Mouse (Mus musculus): ENCODE data around the gene Spred2.

Gene Spred2

DNA sequence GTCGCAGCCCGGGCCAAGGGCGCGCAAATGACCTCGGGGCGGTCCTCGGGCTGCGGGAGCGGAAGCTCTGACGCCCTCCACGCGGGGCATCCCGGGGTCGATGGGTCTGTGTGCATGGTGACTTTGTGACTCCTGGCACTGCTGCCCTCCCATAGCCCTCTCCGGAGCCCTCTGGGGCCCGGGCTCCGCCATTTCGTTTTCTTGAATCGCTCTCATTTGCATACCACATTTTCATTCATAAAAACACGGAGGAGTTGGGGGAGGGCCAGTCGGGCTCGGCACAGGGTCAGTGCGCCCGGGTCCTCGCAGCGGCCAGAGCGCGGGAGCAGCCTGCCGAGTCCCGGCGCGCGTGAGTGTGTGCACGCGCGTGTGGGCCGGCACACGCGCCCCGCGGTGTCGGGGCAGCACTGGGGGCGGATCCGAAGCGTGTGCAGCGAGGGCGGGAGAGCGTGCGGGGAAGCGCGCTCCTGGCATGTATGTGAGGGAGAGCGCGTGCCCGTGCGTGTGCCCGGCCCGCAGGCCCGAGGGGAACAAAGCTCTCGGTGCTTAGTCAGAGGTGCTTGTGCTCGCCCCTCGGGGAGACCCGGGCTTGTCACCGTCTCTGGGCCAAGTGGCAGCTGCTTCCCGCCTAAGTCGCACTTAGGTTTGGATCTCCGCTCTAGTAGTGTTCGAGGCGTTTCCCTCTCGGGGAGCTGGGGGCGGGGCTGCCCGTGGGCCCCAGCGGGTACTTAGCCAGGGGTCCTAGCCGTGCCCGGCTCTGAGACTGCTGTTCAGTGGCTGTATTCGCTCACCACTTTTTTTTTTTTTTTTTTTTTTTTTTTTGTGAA, 1.2 kb downstream of the Spred2 start:
- peak; percentile 63 for DNase-seq (ENCODE audit: low read depth, low spot score)

GRCm38 (mm10) chr11:19925976-19926842, 2.0 kb downstream of the Spred2 start:
- no peak for DNase-seq (ENCODE audit: low read depth, low spot score)

GRCm38 (mm10) chr11:19926843-19927120, 2.6 kb downstream of the Spred2 start:
- no peak for DNase-seq (ENCODE audit: low read depth, low spot score)

GRCm38 (mm10) chr11:19928633-19929032, 4.5 kb downstream of the Spred2 start:
- no peak for DNase-seq (ENCODE audit: low read depth, low spot score)

- DNase-seq (ENCODE audit: low read depth, low spot score), result no peak
Observed at GRCm38 (mm10) chr11:19929087-19929865, 5.1 kb downstream of the Spred2 start.

GRCm38 (mm10) chr11:19931569-19932230, 7.5 kb downstream of the Spred2 start:
- no peak for DNase-seq (ENCODE audit: low read depth, low spot score)

GRCm38 (mm10) chr11:19932983-19933511, 8.9 kb downstream of the Spred2 start:
- no peak for DNase-seq (ENCODE audit: low read depth, low spot score)

DNA sequence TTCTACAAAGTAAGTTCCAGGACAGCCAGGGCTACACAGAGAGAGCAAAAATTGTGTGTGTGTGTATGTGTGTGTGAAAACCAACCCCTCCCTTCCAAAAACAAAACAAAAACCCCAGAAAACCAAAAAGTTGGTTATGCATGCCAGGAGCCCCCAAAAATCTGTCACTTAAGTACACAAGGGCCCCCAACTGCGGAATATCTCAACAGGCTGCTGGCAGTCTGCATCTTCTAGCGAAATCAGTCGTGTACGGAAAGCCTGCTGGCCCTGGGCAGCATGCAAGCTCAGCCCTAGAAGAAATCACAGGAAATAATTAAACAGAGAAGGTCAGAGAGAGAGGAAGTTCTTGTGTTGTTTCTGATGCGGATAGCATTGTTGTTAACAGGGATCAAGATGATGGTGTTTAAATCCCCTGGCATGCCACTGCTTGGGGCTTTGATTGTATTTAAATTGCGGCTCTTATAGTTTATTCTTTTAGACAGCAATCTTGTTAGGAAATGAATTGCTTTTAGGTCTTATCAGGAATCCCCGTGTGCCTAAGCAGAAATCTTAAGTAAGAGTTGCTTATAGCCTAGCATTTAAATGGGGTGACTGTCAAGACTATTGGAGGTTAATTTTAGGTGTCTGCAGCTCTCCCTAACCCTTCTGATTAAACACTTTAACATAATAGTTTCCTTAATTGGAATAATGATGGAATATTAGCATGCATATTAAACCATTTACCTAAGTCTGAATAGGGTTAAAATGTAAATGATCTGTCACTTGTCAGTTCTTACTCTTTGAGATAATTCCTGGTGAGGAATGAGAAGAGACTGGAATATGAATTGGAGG, 11.6 kb downstream of the Spred2 start:
- no peak for DNase-seq (ENCODE audit: low read depth, low spot score)

DNA sequence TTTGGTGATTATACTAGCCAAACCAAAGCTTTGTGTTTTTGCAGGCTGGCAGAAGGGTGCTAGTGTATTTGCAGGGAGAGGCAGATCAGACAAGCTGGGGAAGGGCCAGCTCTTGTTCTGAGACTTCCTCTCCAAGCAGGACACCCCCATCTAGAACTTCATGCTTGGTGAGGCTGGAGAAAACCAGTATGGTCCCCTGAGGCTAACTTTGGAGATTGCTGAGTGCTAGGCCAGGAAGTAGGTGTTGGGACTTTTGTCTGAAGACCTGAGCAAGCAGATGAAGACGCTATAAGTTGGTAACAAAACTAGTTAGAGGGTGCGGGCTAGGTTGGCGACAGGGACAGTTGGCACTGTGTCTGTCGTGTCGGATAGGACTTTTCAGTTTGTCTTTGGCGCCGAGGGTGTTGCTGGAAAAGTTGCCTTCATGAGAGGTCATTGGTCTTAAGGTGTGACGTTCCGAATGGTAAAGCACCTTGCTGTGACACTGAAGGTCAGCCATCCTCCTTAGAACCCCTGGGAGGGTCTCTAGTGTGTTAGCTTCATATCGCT, 14.4 kb downstream of the Spred2 start:
- no peak for DNase-seq (ENCODE audit: low read depth, low spot score)

DNA sequence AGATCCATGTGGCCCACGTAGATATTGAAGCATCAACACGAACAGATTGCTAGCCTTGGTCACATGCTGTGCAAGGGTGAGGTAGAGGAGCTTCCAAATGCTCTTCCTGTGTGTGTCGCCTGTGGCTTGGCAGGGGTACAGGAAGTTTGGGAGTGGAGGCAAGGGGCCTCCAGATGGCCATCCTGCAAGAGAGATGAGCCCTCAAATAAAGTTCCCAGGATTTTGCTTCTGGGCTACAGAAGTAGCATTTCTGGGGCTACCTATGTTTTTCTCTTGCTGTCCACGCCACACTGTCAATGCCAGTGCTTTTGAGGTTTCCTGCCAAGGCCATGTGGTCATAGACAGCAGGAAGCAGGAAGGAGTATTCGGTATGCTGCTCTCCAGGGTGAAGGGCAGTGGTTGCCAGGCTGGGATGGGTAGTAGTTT, 15.1 kb downstream of the Spred2 start:
- DNase-seq (ENCODE audit: low read depth, low spot score), result no peak

DNA sequence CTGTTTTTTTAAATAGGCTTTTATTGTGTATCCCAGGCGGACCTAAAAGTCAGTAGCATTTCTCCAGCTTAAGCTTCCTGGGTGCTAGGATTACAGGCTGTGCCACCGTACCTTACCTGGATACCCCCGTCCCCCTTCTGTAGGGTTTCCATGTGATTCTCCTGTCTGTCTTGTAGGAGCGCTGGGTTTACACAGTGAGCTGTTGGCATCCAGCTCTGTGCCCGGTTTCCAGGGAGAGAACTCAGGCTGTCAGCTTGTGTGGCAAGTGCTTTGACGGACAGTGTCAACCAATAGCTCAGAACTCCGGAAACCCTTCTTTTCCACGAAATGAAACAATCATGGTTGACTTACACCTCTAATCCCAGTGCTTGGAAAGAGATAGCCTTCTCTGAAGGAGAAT, 15.7 kb downstream of the Spred2 start:
- DNase-seq (ENCODE audit: low read depth, low spot score), result no peak

DNA sequence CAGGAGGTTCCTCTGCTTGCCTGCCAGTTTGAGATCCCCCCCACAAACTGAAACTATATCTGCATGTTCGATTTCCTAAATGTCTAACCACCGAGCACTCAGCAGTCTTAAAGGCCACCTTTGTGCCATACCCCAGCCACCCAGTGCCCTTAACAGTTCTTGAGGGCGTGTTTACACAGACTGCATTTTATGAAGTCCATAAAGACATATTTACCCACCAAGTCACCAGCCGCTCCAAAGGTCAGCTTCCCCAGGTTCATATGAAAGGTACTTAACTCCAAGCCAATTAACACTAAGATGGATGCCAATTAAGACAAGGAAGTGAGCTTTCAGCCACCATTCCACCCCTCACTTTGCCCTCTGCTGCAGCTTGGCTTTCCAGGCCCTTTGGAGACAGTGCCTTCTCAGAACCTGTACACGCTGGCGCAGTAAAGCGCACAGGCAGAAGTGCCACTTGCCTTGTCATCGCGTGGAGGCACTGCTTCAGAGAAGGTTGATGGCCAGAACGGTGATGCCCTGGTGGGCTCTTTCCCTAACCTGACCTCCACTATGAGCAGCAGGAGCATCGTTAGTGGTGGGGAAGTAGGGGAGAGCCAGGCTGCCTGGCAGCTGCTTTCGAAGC, 17.1 kb downstream of the Spred2 start:
- DNase-seq (ENCODE audit: low read depth, low spot score), result no peak

- DNase-seq (ENCODE audit: low read depth, low spot score), result no peak
Observed at GRCm38 (mm10) chr11:19941978-19942377, 17.8 kb downstream of the Spred2 start.

DNA sequence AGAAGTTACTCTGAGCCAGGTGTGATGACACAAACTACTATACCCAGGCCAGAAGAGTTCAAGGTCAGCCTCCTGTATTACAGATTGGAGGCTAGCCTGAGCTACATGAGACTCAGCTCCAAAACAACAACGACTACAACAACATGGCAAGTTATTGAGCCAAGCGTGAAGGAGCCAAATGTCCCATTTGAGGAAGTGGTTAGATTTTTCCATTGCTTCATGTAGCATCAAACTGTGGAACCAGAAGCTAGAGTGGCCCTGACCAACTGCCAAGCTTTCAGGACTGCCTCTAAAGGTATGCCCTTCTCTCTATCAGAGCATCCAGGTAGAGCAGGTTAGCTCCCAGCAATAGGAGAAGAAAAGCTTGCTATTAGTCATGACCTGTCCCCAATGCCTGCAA, 19.6 kb downstream of the Spred2 start:
- no peak for DNase-seq (ENCODE audit: low read depth, low spot score)

DNA sequence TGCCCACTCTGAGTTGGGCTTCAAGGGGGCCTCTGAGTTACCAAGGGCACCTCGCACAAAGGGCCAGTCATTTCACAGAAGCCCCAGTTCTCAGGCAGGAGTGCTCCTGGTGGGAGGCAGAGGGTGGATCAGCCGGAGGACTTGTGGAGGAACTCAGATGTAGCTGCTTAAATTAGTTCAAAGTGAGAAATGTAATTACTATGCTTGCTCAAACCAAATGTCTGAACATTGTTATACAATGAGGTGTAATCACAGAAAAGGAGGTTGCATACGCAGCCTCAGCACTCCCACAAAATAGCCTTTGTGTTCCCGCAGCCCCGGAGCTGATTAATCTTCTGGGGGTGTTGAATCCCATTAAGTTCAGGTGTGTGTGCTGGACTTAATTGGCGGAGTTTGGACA, 20.5 kb downstream of the Spred2 start:
- DNase-seq (ENCODE audit: low read depth, low spot score), result no peak

GRCm38 (mm10) chr11:19946721-19947120, 22.5 kb downstream of the Spred2 start:
- DNase-seq (ENCODE audit: low read depth, low spot score), result no peak

DNA sequence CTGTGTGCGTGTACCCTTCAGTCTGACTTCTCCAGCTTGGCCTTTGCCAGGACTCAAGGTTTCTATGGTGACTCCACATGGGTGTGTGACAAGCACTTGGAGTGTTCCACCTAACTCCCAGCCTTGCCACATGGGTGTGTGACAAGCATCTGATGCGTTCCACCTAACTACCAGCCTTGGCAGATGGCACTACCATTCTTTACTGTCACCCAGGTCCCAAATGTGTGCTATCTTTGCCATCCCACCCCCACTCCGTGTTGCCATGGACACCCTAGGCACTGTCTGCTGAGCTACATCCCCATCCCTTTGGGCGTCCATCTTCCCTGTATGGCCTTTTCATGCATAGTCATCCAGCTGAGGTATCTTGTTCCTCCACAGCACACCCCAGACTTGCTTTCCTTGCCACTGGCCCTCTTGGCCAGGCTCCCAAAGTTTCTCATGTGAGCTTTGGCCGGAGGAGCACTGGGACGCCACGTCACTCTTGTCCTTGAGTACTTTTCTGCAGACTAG, 23.5 kb downstream of the Spred2 start:
- no peak for DNase-seq (ENCODE audit: low read depth, low spot score)

DNA sequence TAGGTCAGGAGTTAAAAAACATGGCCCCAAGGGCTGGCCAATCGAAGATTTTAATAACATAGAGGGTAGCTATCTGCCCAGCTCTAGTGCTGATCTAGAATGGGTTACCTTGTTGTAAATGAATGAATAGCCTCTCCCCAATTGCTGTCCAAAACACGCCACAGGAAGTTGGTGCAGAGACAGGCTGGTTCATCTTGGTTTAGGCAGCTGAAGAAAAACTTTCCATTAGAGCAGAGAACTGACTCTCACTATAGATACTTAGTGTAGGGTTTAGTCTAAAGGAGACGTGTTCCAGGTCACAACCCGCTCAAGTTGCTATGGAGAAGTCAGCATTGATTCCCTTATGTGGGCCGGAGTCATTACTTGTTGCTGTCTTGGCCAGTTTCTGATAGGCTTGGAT, 25.6 kb downstream of the Spred2 start:
- DNase-seq (ENCODE audit: low read depth, low spot score), result no peak

GRCm38 (mm10) chr11:19950169-19950568, 26.0 kb downstream of the Spred2 start:
- no peak for DNase-seq (ENCODE audit: low read depth, low spot score)

DNA sequence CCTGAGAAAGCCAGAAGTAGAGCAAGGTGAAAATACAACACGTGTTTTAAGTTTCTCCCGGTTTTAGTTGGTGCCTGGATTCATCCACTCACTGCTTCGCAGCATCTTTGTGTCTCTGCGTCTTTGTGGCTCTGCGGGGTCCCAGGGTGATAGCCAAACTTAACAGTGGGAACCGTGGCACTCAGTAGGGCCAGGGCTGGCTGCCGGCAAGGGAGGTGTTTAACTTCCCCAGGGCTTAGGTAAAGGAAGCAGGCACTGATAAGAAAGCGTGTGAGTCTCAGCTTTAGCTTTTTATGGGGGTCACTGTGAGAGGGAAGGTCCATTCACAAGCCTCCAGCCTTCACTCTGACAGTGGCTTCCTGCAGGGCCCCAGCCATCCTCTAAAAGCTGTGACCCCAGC, 28.8 kb downstream of the Spred2 start:
- no peak for DNase-seq (ENCODE audit: low read depth, low spot score)

All from c-Kit-negative CD71-positive TER-119-positive erythroid progenitor cells, embryonic 14.5 days (primary cell).